Mouse (Mus musculus): Measurements from ENCODE around the gene Alox5ap.
A peak's percentile ranks its signal among the peaks of the same experiment; 100 is the strongest.

Gene Alox5ap

GRCm38 (mm10) chr5:149312884-149313652 lies 48.5 kb downstream of the Alox5ap start:
- DNase-seq (ENCODE audit: low read depth in 2 of 2, low spot score in 2 of 2): no peak

- no peak for DNase-seq (ENCODE audit: low read depth in 2 of 2, low spot score in 2 of 2)
Observed at GRCm38 (mm10) chr5:149314514-149315081, 50.0 kb downstream of the Alox5ap start.

- no peak for DNase-seq (ENCODE audit: low read depth in 2 of 2, low spot score in 2 of 2)
Observed at GRCm38 (mm10) chr5:149316926-149317325, 52.4 kb downstream of the Alox5ap start.

GRCm38 (mm10) chr5:149319874-149320323 lies 55.3 kb downstream of the Alox5ap start:
- no peak for DNase-seq (ENCODE audit: low read depth in 2 of 2, low spot score in 2 of 2)

- DNase-seq (ENCODE audit: low read depth in 2 of 2, low spot score in 2 of 2): peak; percentile 36 to 48
Observed at GRCm38 (mm10) chr5:149320534-149321482, 56.2 kb downstream of the Alox5ap start.

GRCm38 (mm10) chr5:149321909-149322841 lies 57.6 kb downstream of the Alox5ap start:
- no peak for DNase-seq (ENCODE audit: low read depth in 2 of 2, low spot score in 2 of 2)

- DNase-seq (ENCODE audit: low read depth in 2 of 2, low spot score in 2 of 2): no peak
Observed at GRCm38 (mm10) chr5:149322938-149323553, 58.5 kb downstream of the Alox5ap start.

- DNase-seq (ENCODE audit: low read depth in 2 of 2, low spot score in 2 of 2): peak in 1 of 2 experiments; percentile 31
Observed at GRCm38 (mm10) chr5:149324739-149325138, 60.2 kb downstream of the Alox5ap start.

- no peak for DNase-seq (ENCODE audit: low read depth in 2 of 2, low spot score in 2 of 2)
Observed at GRCm38 (mm10) chr5:149329098-149329887, 64.7 kb downstream of the Alox5ap start.

GRCm38 (mm10) chr5:149330601-149331000 lies 66.0 kb downstream of the Alox5ap start:
- no peak for DNase-seq (ENCODE audit: low read depth in 2 of 2, low spot score in 2 of 2)

GRCm38 (mm10) chr5:149331407-149332143 lies 67.0 kb downstream of the Alox5ap start:
- DNase-seq (ENCODE audit: low read depth in 2 of 2, low spot score in 2 of 2): no peak

GRCm38 (mm10) chr5:149332787-149333186 lies 68.2 kb downstream of the Alox5ap start:
- DNase-seq (ENCODE audit: low read depth in 2 of 2, low spot score in 2 of 2): no peak

GRCm38 (mm10) chr5:149333941-149334698 lies 69.6 kb downstream of the Alox5ap start:
- DNase-seq (ENCODE audit: low read depth in 2 of 2, low spot score in 2 of 2): no peak

- no peak for DNase-seq (ENCODE audit: low read depth in 2 of 2, low spot score in 2 of 2)
Observed at GRCm38 (mm10) chr5:149335009-149335408, 70.4 kb downstream of the Alox5ap start.

- peak; percentile 63 to 68 for DNase-seq (ENCODE audit: low read depth in 2 of 2, low spot score in 2 of 2)
Observed at GRCm38 (mm10) chr5:149335563-149336238, 71.1 kb downstream of the Alox5ap start.

- DNase-seq (ENCODE audit: low read depth in 2 of 2, low spot score in 2 of 2): no peak
Observed at GRCm38 (mm10) chr5:149337148-149337547, 72.6 kb downstream of the Alox5ap start.

Data from CD8-positive naive resting alpha-beta T cell, adult 2 months (primary cell).